Mouse (Mus musculus) spleen, postnatal 4 days (tissue): ENCODE data around the gene Hdac4.
A peak's percentile ranks its signal among the peaks of the same experiment; 100 is the strongest.

Experiments used
- DNase-seq, 2 experiments: peaks; one replicate each; pipeline ENCODE4 v3.0.0; 2022; ENCODE audit warnings: low spot score in 2 of 2

Gene Hdac4

DNA sequence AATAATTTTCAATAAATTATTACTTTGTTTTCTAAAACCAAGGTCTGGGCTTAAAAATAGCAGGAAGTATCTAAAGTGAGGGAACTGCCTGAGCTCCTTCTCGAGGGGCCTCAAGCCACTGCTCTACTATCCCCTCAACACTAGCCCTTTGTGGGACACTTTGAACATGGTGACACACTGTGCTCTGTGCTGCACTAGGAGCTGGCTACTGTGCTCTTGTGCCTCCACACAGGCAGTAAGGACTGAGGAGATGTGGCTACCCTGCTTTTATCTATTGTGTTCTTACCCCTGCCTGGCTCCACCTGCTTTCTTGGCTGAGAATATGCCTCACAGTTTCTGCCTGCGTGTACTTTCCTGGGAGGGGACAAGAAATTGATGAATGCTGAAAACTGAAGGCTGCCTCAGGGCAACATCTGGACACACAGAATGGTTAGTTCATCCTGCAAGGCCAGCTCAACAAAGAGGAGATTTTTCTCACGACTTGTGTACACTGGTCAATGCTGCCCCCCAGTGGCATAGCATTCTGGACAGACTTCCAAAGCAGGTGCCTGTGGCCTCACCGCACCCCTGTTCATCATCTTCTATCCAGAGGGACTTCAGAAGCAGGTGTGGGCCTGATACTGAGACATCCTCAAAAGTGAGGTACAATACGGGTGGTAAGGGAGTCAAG, 226.7 kb downstream of the Hdac4 start:
- DNase-seq, result no peak

DNA sequence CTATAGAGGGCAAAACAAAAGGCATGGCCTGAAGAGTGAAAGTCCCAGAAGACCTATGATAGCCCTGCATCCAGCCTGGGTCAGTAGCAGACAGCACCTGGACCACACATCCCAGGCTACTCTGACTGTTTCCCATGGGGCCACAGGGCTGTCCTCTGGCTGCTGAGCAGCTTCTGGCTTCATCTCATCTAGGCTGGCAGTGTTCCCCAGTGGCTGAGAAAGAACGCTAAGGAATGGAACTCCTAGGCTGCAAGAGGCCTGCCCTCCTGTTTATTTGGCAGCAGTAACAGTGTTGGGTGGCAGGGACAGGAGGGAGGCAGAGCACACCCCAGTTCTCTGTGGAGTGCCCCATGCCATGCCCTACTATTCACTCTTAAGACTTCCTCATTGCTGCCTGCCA, 228.5 kb downstream of the Hdac4 start:
- no peak for DNase-seq

DNA sequence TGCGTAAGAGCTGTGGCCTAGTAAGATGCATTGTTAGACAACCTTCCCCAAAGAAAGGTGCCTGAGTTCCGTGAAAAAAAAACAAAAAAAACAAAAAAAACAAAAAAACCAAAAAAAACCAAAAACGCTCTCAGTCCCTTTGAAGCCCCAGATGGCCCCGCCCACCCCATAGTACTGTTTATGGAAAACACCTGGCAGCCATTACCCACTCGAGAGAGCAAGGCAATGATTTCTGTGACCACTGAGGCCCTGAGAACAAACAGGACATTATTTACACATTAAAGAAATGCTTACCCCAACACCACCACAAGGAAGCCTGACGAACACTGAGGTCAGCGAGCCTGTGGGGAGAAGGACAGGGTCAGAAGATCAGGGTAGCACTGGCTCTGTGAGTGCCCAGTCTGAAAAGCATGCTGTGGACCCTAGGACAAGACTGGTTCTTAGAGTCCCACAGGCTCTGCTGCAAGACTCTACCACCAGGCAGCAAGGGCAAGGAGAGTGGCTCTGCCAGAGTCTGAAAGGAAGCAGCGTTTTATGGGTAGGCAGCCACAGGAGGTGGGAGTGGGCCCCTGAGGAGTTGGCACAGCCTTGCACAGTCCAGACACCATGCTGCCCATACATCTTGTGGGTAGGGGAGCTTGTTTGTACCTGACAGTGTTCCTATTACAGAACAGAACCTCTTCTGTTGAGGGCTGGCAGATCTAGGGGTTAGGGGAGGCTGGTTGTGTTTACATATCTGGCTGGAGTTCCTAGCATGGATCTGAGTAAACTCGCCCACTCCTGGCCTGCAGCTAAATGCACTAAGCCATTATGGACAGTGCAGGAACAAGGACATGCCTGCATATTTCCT, 230.8 kb downstream of the Hdac4 start:
- DNase-seq, result no peak

DNA sequence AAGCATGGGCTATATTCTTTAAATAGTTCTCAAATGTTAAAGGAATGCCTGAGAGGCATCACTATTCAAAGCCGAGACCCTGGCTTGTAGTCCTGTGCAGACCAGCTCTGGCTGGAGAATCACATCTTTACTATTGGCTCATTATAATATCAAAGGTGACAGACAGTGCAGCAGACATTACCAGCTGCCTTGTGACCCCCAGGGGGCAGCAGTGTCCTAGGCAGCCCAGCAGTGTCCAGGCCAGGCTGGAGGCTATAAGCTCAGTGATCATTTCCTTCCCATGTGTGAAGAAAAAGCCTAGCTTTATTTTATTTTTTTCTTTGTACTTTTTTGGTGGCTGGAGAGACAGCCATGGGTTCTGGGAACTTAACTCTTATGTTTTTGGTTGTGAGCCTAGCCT, 233.2 kb downstream of the Hdac4 start:
- DNase-seq, result peak; percentile 50 to 80

DNA sequence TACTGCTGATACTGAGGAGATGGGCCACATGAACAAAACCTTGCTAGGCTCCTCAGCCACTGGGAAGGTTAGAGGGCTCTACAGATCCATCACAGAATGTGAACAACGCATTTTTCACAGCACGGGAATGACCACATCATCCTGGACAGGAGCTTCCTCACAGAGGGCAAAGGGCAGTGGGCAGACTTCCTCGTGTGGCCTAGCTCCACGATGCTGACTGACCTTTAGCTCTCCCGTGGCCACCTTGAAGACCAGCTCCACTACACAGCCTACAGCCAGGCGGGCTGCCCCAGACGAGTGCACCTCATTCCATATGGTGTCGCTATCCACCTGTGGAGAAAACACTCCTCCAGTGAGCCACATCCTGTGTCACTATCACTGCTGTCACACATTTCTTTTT, 234.3 kb downstream of the Hdac4 start:
- DNase-seq, result no peak

DNA sequence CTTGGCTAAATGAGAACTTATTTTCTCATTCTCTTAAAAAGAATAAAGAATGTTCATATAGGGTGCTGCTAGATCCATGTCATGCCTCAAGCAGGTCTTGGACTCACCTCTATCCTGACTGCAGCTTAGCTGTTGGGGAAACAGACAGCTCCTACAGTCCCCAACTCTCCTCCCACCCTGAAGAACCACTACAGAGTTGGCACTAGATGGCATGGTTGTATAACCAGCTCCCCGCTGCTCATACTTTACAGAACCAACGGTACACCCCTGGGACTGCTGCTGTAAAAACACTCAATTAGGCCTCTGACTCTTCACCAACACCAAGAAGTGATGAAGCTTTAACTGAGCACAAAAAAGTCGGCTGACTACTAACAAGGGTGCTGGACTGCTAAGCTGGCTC, 235.6 kb downstream of the Hdac4 start:
- DNase-seq, result no peak

DNA sequence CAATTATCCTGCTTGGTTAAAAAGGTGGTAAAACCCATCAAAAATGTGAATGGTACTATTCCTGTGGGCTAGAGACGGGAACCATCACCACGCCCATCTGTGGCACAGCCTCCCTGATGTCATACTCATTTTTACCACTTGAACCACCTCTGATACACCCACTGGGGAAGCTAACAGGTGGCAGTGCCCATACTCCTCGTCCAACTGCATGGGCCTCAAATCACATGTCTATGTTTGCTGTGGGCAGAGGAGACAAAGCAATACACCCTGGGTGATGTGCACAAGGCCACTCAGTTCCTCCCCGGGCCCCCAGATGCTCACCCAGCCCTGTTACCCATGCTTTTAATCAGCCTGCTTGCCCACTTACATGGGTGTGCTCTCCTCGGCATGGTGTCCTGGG, 236.5 kb downstream of the Hdac4 start:
- no peak for DNase-seq

DNA sequence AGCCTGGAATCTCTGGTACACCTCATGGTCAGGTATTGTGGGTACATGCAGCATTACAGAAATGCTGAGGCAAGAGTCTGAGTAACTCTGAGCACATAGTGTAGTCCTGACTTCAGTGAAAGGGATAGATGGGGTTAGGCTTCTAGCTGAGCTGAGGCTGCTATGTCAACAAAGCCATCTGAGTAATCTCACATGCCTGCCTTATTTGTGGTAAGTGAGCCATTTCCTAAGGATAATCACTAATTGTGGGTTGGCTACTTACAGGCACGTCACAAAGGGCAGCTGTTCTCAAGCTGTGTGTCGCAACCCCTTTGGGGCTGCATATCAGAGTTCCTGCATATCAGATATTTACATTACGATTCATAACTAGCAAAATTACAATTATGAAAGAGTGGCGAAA, 239.3 kb downstream of the Hdac4 start:
- no peak for DNase-seq

DNA sequence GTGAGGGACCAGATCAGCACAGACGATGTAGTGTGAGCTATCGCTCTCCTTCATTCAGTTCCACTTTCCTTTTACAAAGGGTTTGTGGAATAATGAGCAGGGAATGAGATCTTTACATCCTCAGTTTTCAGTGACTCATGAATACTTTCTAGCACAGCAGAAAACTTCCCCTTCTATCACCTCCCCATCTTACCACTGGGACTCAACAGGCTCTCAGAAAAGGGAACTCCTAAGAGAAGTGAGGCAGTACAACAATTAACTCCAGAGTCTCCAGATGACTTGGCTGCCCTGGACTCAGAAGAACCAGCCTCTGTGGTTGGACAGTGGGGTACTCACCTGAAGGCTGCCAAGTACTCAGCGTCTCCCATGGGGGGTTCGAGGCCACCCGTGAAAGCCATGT, 240.5 kb downstream of the Hdac4 start:
- no peak for DNase-seq

DNA sequence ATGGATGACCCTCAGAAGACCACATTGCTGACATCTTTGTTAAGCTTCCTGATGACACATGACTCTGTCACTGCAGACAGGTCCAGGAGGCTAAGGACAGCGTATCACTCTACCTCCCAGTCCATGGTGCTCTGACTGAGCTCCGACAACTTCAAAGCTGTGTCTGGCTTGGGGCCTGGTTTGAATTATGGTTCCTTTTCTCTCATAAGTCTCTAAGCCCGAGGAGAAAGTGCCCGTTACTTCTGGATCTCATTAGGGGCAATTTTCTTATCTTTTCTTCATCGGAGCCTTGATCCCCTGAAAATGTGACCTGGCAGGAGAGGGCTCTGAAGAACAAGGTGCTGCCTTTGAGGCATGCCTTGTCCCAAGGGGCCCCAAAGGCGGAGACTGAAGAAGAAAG, 242.6 kb downstream of the Hdac4 start:
- DNase-seq, result no peak

DNA sequence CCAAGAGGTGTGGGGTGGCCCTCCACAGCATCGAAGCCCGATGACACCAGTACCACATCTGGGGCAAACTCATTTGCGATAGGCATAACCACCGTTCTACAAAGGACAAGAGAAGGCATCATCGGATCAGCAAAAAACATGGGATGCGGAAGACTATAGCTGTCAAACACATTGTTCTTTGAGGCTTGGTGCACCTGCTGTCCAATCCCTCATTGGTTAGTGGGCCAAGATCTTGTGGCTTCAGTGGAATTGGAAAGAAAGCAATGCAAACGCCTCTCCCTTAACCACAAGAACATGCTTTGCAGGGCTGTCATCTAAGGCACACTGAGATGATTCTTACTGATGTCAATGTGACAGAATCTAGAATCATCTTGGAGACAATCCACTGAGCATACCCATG, 248.1 kb downstream of the Hdac4 start:
- no peak for DNase-seq

DNA sequence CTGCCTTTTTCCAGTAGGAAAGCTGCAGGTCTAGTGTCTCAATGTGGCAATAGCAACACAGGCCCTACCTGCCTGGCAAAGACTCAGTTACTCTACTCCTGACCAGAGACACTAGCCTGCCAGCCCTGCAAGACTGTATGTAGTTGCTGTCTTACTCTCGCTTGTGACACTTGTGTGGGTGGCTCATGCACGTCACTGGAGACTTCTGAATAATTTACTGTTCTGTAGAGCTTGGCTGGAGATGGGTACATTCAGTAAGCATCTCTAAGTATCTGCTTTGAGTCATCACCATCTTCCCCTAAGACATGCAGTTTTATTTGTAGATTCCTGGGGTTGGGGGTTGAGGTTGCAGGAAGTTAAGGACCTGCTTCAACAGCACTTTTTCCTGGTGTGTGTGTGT, 252.9 kb downstream of the Hdac4 start:
- DNase-seq, result no peak

DNA sequence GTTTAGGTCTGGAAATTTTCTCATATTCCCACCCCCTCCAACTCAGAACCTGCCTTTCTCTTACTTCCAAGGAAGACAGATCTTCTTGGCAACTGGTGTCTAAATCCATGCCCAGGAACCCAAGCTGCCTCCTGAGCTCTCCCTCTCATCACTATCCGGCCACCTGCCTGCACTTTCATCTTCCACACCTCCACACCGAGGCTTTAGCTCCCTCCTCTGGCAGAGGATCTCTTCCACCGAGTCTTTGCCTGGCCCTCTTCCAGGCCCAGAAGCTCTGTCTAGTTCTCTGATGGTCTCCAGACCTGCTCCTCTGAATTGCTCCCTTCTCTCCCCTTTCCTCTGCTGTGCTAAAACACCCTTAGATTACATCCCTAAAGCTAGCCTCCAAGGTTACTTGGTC, 253.5 kb downstream of the Hdac4 start:
- no peak for DNase-seq

DNA sequence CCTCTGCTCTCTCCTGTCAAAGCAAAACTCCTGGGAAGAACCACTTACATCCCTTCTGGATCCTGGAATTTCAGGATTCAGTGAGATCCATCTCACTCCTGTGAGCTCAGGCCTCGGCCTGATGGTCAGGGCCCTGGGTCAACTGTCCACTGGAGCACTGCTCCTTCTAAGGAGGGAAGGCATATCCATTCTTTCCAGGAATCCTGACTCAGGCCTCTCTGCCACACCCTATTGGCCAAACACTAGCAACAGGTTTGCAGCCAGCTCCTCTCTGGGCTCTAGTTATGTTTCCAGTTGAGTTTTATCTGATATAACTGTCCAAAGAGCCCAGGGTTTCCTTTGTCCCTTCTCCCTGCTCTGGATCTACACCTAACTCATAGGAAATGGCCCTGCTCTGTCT, 254.4 kb downstream of the Hdac4 start:
- no peak for DNase-seq

DNA sequence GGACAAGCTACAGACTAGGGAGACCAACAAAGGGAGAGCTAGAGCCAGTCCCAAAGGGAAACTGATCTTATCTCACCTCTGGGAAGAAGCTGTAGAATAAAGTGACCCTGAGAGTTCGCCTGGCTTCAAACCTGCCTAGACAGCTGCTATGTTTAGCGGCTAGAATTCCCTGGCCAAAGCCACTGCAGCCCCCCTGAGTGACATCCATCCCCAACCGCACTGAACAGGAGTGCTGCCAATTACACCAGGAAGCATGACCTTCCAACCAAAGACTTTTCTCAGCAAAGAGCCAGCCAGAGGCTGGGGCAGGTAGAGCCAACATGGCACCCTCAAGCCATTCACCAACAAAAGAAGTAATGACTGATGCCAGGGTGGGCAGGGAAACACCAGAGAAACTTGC, 260.3 kb downstream of the Hdac4 start:
- no peak for DNase-seq

DNA sequence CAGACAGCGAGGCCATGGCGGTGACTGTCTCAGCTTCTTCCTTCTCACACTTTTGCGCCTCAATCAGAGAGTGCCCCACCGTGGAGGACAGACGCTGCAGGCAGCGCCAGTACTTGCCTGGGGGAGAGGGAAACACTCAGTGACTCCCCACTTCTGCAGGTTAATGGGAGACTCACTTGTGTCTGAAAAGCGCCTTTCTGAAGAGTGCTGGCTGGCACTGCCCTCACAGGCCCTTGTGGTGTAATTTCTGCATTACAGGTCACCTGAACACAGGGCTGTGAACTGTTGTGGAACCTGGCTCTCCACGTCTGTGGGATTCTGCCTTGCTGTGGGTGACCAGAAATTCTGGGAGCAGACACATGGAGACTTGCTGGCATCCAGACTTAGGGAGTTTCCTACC, 261.8 kb downstream of the Hdac4 start:
- DNase-seq, result no peak

DNA sequence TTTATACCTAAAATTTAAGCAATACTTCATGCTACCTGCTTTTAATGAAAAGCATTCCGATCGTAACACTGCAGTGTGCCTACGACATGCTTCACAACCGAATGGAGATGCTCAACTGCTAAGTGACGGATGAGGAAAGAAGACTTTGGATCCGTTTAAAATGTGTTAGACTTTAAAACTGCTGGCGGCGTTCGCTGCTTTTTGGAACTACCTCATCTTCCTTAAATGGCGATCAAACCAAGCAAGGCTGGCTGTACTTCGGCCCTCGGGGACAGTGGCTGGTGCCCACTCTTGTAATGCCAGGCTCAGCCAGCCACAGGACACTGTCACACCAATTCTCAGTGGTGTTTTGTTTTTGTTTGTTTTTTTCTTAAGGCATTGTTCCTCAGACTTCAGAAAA, 263.3 kb downstream of the Hdac4 start:
- no peak for DNase-seq

DNA sequence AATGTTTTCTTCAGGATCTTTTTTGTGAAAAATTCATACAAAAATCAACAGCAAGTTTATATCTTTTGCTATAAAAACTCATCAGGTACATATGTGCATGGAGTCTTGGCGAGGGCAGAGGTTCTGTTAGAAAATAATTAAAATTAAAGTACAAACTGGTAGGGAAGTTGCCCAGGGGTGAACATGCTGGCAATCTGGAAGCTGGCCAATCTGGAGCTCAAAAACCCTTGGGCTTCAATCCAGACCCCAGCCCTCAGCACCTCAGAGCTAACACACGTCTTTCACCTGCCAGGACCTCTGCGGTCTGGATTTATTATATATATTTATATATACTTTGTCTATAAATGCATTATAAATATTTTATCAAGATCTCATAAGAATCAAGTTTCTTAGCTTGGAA, 263.7 kb downstream of the Hdac4 start:
- no peak for DNase-seq

DNA sequence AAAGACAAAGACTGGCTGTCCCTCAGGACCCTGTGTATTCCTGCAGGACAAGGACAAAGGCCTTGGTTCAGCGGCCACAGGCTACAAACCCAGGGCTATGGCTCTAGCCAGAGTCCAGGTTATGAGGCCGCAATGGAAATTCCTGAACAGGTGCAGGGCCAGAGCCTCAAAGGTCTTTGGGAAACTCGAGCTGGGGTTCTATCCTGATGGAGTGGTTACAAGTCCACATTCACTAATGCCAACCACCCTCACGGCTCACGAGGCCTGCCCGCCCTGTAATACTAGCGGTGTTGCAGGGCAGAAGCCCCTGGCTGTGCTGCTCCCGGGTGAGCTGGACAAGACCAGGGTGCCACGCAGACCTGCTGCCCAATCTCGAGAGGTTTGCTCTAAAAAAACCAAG, 264.3 kb downstream of the Hdac4 start:
- DNase-seq, result no peak

DNA sequence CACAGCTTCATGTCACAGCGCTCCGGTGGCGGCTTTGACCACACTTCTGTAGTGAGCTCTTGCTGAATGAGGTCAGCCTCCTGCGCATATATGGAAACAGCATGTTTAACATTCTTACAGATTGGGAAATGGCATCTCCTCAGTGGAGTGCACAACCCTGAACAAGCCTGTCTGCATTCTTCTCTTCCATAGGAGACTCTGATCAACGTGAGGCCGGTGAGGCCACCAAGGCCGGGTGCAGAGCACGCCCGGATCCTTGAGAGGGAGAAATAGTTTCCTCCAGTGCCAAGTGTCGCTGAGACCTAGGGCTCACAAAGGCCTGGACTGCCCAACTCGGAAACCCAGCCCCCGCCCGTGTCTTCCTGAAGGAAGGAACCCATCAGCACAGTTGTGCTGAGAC, 266.4 kb downstream of the Hdac4 start:
- no peak for DNase-seq

DNA sequence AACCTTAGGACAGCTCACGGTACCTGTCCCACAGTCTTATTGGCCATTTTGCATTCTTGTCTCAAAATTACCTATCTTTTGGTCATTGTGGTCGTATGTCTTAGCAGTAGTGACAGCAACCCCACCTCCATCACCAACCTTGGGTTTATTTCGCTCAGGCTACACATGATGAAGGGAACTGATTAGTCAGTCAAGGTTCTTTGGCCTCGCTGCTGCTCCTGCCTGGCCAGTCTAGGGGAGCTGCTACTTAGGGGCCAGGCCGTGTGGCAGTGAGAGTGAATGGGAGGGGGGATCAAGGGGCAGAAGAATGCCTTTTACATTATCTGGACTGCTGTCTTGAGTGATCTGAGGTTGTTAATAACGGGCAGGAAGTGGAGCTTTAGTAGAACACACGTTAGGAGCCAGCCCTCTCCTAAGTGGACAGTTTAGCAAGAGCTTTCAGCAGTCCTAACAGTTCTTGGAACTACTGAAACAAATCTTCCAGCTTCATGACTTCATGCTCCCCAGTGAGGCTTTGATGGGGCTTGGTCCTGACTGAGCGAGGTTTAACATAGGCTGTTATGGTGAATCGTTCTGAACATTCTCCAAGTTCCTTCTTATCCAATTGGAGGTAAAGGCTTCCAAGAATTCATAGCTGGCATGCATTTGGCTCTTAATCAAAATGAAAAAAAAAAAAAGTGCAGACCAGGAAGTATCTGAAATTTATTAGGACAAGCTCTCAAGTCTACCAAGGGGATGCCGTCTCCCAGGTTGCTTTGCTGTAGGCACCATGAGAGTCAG, 267.8 kb downstream of the Hdac4 start:
- DNase-seq, result no peak

DNA sequence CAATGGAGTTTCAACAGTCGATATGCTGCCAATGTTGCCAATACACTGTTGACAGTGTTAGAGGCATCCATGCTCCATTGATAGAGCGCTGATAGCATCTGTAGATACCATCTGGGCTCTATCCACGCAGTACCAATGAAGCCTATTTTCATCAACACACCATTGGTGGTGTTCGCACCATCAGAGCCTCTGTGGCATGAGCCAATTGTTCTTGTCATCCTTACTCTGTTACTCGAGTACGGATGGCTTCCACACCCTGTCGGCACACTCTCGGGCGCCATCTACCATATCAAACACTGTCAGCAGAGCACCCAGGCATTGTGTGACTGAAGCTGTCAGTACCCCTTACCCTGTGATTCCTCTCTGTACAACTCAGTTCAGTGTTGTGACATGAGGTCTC, 271.9 kb downstream of the Hdac4 start:
- DNase-seq, result no peak
